Mouse (Mus musculus) telencephalon, adult 2 months (tissue): ENCODE results near the gene Olfr319.
"Not testable (repeated sequence)": the region's sequence is repeated elsewhere in the genome, so short reads cannot be mapped to it uniquely, and the experiment has no call there.

Source experiments
- DNase-seq: peaks from one replicate; pipeline ENCODE4 v3.0.0-alpha.2; 2011; ENCODE audit warnings: low read depth, low spot score

The Olfr319 gene

GRCm38 (mm10) chr11:58698862-58699261 lies at the start of gene Olfr319:
Gene Olfr319, plus strand, starts transcription at chr11:58699162.
- no peak for DNase-seq

- DNase-seq, result no peak
Measured at GRCm38 (mm10) chr11:58655151-58655550, 43.8 kb upstream of the Olfr319 start.

- DNase-seq, result no peak
Measured at GRCm38 (mm10) chr11:58658596-58658995, 40.4 kb upstream of the Olfr319 start, which contains the start of gene Olfr322. Gene Olfr322, plus strand, starts transcription at chr11:58658782.

DNA sequence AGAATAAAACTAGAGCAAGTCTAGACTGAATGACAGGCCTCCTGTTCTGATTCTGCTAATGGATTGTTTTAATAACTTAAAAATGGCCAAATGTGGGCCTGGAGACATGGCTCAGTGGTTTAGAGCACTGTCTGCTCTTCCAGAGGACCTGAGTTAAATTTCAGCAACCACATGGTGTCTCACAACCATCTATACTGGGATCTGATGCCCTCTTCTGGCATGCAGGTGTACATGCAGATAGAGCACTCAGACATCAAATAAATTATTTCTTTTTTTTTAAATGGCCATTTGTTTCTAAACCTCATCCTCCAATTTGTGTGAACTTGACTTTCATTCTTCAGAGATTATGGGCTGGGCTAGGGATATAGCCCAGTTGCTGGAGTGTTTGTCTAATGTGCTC lies 29.7 kb upstream of the Olfr319 start:
- no peak for DNase-seq

- DNase-seq, result no peak
Measured at GRCm38 (mm10) chr11:58671825-58672224, 27.1 kb upstream of the Olfr319 start.

GRCm38 (mm10) chr11:58680799-58681198 lies 18.2 kb upstream of the Olfr319 start, which contains the start of gene Olfr320:
Gene Olfr320, plus strand, starts transcription at chr11:58681099.
- no peak for DNase-seq

DNA sequence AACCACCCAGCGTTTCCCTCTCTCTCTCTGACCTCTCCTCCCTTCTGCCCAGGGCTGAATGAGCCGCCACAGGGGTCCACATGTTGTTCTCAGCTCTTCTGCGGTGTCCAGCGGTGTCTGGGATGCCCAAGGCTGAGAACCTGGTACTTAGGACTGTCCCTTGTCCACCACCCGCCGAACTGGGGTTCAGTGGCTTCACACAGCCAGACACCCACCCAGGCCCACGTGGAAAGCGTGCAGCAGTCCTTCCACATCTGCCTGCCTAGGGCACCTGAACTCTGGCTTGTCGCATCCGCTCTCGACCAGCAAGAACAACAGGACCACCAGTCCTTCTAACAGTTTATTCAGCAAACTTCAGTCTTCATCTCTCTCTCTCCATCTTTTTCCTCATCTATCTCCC lies 10.1 kb downstream of the Olfr319 start:
- no peak for DNase-seq

DNA sequence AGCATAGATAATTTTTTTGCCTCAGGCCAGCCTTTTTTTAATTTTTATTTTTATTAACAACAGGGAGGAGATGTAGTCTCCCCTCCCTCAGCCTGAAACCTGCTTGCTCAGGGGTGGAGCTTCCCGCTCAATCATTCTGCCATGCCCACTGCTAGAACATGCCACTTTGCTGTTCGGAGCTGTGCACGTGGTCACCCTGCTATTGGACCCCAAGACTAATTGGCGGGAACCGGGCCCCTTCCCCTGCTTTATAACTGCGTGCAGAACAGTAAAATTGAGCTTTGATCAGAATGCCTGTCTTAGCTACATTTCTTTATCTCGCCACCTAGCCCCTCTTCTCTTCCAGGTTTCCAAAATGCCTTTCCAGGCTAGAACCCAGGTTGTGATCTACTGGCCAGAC lies 18.8 kb downstream of the Olfr319 start:
- not testable (repeated sequence) for DNase-seq

GRCm38 (mm10) chr11:58719701-58720100 lies 20.7 kb downstream of the Olfr319 start:
- no peak for DNase-seq

DNA sequence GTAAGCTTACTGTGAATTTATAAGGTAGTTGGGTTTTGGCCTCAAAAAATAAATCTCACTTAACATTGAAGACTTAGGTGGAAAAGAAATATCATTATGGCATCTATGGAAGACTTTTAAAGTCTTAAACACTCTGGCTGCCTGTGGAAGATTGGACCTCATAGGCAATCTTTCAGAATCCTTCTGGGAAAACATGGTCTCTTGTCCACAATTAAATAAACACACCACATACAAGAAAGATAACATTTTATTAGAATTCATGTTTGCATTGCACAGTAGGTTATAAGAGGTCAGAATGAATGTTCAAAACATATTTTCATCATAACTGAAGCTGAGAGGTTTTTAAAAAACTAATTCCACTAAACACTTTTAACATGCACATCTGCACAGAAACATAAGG lies 25.0 kb downstream of the Olfr319 start, which contains the start of gene Olfr318:
Olfr318 (minus strand) TSS at position 101 of the 400 bp plus-strand sequence.
- DNase-seq, result no peak

DNA sequence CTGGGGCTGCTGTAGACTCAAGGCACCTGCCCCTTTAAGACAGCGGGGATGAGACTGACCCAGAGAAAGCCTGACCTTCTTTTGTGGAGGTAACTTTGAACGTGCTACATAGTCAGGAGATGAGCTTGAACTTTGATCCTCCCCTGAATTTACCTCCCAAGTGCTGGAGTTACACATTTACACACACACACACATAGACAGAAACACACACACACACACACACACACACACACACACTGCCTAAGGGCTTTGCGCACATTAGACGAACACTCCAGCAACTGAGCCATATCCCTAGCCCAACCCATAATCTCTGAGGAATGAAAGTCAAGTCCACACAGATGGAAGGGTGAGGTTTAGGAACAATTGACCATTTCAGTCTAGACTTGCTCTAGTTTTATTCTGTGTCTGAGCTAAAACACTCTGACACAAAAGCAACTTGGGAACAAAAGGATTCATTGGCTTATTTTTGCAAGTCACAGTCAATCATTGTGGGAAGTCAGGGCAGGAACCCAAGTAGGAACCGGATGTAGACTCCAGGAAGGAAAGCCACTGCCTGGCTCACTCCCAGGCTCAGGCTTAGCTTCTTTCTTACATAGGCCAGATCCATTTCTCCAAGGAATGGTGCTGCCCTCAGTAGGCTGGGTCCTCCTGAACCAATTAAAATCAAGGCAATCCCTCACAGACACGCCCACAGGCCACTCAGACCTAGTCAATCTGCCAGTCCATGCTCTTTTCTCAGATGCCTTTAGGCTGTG lies 29.1 kb downstream of the Olfr319 start:
- DNase-seq, result not testable (repeated sequence)

DNA sequence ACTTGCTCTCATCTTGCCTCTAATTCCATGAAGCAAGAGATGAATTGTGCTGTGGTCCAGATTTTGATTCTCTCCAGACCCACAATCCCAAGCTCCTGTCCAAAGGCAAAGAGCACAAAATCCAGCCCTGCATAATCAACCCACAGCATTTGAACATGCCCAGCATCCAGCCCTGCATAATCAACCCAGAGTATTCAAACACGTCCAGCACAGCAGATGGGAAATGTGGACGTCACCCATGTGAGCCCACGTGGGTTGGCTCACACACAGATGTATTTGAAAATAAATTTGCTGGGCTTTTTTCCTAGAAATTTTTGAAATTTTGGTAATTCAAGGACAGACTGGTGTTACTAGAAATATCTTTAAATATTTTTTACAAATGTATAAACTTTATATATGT lies 34.4 kb downstream of the Olfr319 start:
- DNase-seq, result peak; percentile 39

- DNase-seq, result no peak
Measured at GRCm38 (mm10) chr11:58738792-58739262, 39.9 kb downstream of the Olfr319 start, which contains the start of gene Olfr317. Gene Olfr317, minus strand, starts transcription at chr11:58739212.

- DNase-seq, result peak; percentile 47
Measured at GRCm38 (mm10) chr11:58751096-58751495, 52.1 kb downstream of the Olfr319 start.

DNA sequence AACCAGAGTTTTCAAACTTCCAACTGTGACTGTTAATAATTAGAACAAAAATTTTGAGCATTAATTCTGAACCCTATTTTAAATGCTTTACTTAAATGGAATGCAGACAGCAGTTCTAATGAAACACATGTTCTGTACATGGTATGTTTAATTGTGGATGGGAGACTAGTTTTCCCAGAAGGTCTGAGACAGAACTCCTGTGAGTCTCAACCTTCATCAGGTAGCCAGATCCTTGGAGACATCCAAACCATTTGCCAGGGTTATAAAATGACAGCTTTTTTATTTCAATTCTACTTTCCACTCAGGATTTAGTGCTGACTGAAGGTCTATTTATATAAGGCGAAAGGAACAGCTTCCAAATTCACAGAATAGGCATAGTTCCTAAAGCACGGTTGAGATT lies 53.5 kb downstream of the Olfr319 start, which contains the start of gene Olfr316:
Olfr316 (plus strand) TSS at position 301 of the 400 bp plus-strand sequence.
- DNase-seq, result no peak
